Mouse (Mus musculus): Measurements from ENCODE around the gene Zfp775. TPM values are rescaled to one million over a fixed set of nuclear protein-coding genes. Genes with fewer than 3 reads are reported as not detected.

Gene Zfp775
- total and polyA plus RNA-seq, 2 experiments from 2014 or later, result 10.3 to 11.5 TPM

DNA sequence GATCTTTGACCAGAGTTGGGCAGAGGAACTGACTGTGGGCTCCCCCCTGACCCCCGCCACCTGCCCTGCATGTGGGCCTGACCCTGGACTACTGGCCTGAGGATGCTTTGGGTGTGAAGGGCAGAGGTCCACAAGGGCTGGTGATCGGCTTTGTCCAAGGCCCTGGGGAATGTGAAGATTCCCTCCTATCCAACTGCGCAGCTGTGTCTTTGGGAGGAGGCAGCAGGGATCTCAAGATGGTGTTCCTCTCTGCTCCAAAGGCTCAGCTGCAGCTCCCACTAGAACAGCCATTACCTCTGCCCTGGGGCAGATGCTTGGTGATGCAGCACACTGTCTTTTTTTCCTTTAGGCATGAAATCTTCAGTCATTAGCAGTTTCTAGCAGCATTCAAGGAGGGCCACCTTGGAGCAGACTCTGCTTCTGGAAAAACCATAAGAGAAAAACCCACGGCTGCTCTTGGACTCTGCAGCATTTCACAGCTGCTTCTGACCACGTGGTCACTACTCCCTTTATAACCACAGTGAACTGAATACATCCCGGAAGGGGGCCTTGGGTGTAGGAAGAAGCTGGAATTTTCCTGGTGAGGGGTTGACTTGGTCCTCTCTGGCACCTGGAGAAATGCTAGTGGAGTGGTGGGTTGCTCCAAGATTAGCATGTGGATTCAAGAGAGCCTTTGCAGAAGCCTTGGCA, 36.1 kb downstream of the Zfp775 start:
- no peaks in the 10 kb centered on the region for H3K4me1 ChIP-seq (ENCODE audit: insufficient read depth)
- ATAC-seq (no peak), DNase-seq (no peak)
- no peak overlapping the region for H3K4me2 ChIP-seq (ENCODE audit: low read depth)
- no peaks in the 10 kb centered on the region for H3K36me3 ChIP-seq (ENCODE audit: insufficient read depth)
- no peak for TF ChIP-seq CTCF (IDR thresholded peaks at IDR 0.05; ENCODE audit: low read depth)
- H3K9ac ChIP-seq, result no peak overlapping the region
- H3K27me3 ChIP-seq (ENCODE audit: insufficient read depth, low read length), result no peaks in the 10 kb centered on the region
- 72% methylated on average over 6 of the region's 6 CpGs for WGBS
- H3K4me3 ChIP-seq (ENCODE audit: low read depth, low read length), result no peak overlapping the region
- no peak overlapping the region for H3K27ac ChIP-seq (ENCODE audit: low read depth, low read length)
- no peaks in the 10 kb centered on the region for H3K9me3 ChIP-seq (ENCODE audit: low read length)

DNA sequence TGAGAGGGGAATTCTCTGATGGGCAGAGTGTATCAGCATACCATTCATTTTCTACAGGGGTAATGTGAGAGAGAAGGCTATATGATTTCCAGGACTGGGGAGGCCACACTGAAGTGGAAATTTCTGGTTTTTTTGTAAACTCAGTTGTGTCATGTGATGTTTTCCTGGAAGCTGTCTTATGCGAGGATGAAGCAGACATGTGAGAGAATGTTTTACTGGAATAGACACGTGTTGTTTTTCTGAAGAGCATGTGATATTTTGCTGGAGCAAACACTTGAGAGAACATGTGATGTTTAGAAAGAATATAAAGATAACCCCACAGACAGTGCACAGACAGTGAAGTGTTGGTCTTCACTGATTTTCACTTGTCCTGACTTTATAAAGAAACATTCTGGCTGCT, 36.7 kb downstream of the Zfp775 start:
- ATAC-seq (no peak), DNase-seq (no peak)
- Histone ChIP-seq H3K4me3 (ENCODE audit: low read depth, low read length) (no peak overlapping the region), H3K9ac (no peak overlapping the region), H3K27ac (ENCODE audit: low read depth, low read length) (no peak overlapping the region), H3K27me3 (ENCODE audit: insufficient read depth, low read length) (no peaks in the 10 kb centered on the region), H3K4me1 (ENCODE audit: insufficient read depth) (no peaks in the 10 kb centered on the region), H3K9me3 (ENCODE audit: low read length) (no peaks in the 10 kb centered on the region), H3K36me3 (ENCODE audit: insufficient read depth) (no peaks in the 10 kb centered on the region), H3K4me2 (ENCODE audit: low read depth) (no peak overlapping the region)
- no peak for TF ChIP-seq CTCF (IDR thresholded peaks at IDR 0.05; ENCODE audit: low read depth)
- 60% methylated on average over 2 of the region's 2 CpGs for WGBS

DNA sequence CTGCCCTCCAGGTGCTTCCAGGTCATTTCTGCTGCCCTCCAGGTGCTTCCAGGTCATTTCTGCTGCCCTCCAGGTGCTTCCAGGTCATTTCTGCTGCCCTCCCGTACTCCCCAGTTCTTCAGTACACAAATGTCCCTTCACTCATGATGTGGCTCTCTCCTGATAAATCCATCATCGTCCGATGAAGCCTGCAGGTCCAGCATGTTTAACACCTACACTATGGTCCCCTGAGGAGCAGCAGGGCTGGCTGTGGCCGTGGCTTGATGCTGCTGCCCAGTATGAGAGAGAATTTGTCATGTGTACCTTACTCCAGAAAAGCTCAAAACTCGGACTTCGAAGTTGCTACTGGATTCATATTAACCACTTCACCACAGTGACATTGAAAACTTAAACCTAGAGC, 39.5 kb downstream of the Zfp775 start:
- H3K4me2 ChIP-seq (ENCODE audit: low read depth), result no peak overlapping the region
- H3K4me1 ChIP-seq (ENCODE audit: insufficient read depth), result no peaks in the 10 kb centered on the region
- H3K4me3 ChIP-seq (ENCODE audit: low read depth, low read length), result no peak overlapping the region
- no peaks in the 10 kb centered on the region for H3K36me3 ChIP-seq (ENCODE audit: insufficient read depth)
- H3K27me3 ChIP-seq (ENCODE audit: insufficient read depth, low read length), result no peaks in the 10 kb centered on the region
- no peaks in the 10 kb centered on the region for H3K9me3 ChIP-seq (ENCODE audit: low read length)
- ATAC-seq, result no peak
- no peak overlapping the region for H3K9ac ChIP-seq
- DNase-seq, result no peak
- no peak for TF ChIP-seq CTCF (IDR thresholded peaks at IDR 0.05; ENCODE audit: low read depth)
- no peak overlapping the region for H3K27ac ChIP-seq (ENCODE audit: low read depth, low read length)
- 77% methylated on average over 6 of the region's 6 CpGs for WGBS

DNA sequence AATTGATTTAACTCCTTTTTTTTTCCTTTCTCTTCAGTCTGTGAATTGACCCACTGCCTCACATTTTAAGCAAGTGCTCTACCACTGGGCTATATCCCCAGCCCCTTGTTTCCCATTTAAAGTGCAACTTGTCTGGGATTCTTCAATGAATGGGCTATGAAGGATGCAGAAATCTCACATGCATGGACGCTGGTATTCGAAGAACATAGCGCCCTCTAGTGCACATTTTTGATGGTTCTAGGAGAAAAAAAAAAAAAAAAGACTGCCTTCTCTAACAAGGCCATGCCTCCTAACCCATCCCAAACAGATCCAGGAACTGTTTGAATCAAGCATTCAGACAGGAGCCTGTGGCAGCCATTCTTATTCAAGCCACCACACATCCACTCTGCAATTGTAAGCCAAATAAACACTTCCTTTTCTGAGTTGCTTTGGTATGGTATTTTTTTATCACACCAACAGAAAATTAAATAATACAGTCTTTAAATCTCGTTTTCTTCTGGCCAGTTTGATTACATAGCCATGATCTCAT, 41.0 kb downstream of the Zfp775 start:
- ATAC-seq, result peak; percentile 61
- no peaks in the 10 kb centered on the region for H3K27me3 ChIP-seq (ENCODE audit: insufficient read depth, low read length)
- TF ChIP-seq CTCF (IDR thresholded peaks at IDR 0.05; ENCODE audit: low read depth), result peak; percentile 74
- peak; percentile 83 for DNase-seq
- H3K9me3 ChIP-seq (ENCODE audit: low read length), result no peaks in the 10 kb centered on the region
- no peak overlapping the region for H3K4me2 ChIP-seq (ENCODE audit: low read depth)
- no peak overlapping the region for H3K9ac ChIP-seq
- WGBS, result 19% methylated on average over 4 of the region's 4 CpGs
- H3K36me3 ChIP-seq (ENCODE audit: insufficient read depth), result no peaks in the 10 kb centered on the region
- no peak overlapping the region for H3K27ac ChIP-seq (ENCODE audit: low read depth, low read length)
- no peaks in the 10 kb centered on the region for H3K4me1 ChIP-seq (ENCODE audit: insufficient read depth)
- H3K4me3 ChIP-seq (ENCODE audit: low read depth, low read length), result no peak overlapping the region

DNA sequence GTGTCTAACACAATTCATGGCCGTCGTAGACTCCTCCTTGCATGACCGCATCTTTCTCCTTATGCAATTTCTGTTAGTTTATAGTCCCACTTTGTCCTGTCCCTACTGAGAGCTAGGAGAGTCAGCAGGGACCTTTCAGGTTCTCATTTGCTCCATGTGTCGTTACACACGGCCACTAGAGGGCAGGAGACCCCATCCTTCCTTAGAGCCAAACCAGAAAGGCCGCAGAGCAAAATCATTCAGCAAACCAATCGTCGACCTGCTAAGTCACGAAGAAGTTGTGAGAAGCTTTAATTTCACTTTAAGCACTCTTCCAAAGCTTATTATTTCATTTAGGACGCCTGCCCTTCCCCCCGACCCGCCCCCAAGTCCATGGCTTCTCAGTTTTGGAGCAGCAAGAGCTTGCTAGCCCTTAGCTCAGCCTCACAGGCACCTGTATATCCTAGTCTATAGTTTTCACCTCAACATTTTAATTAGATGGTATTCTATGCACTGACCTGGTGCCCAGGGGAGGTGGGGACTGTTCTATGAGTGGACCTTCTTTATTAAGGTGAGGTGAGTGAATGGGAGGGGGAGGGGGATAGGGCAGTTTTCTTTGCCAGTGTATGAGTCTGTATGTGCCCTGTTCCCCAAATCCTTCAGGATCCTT, 43.9 kb downstream of the Zfp775 start:
- peak; percentile 53; the same call in 1 of the 2 replicates for ATAC-seq
- no peaks in the 10 kb centered on the region for H3K9me3 ChIP-seq (ENCODE audit: low read length)
- no peak overlapping the region for H3K9ac ChIP-seq
- H3K4me2 ChIP-seq (ENCODE audit: low read depth), result no peak overlapping the region
- H3K4me1 ChIP-seq (ENCODE audit: insufficient read depth), result no peaks in the 10 kb centered on the region
- peak; percentile 87 for TF ChIP-seq CTCF (IDR thresholded peaks at IDR 0.05; ENCODE audit: low read depth)
- 13% methylated on average over 12 of the region's 12 CpGs for WGBS
- DNase-seq, result peak; percentile 77
- no peak overlapping the region for H3K4me3 ChIP-seq (ENCODE audit: low read depth, low read length)
- H3K27ac ChIP-seq (ENCODE audit: low read depth, low read length), result no peak overlapping the region
- H3K27me3 ChIP-seq (ENCODE audit: insufficient read depth, low read length), result no peaks in the 10 kb centered on the region
- H3K36me3 ChIP-seq (ENCODE audit: insufficient read depth), result no peaks in the 10 kb centered on the region

DNA sequence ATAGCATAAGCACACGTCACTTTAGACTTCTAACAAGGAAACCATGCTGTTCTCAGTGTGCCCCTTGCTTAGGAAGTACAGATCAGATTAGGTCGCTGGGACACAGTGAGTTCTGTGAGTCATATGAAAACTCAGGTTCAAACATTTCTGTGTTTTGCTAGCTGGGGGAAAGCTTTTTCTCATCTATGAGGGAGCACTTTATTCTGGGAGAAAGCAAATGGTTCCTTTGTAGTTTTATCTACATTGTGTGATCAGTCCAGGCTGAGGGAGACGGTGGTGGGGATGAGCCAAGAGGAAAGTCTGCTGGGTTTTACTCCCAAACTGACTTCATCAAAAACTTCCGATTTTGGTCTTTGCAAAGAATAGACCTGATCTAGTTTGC, 44.4 kb downstream of the Zfp775 start:
- Histone ChIP-seq H3K4me2 (ENCODE audit: low read depth) (no peak overlapping the region), H3K9me3 (ENCODE audit: low read length) (no peaks in the 10 kb centered on the region), H3K9ac (no peak overlapping the region), H3K4me1 (ENCODE audit: insufficient read depth) (no peaks in the 10 kb centered on the region), H3K27ac (ENCODE audit: low read depth, low read length) (no peak overlapping the region), H3K36me3 (ENCODE audit: insufficient read depth) (no peaks in the 10 kb centered on the region), H3K27me3 (ENCODE audit: insufficient read depth, low read length) (no peaks in the 10 kb centered on the region), H3K4me3 (ENCODE audit: low read depth, low read length) (no peak overlapping the region)
- WGBS, result 85% methylated on average over 4 of the region's 4 CpGs
- ATAC-seq (no peak), DNase-seq (no peak)
- no peak for TF ChIP-seq CTCF (IDR thresholded peaks at IDR 0.05; ENCODE audit: low read depth)

DNA sequence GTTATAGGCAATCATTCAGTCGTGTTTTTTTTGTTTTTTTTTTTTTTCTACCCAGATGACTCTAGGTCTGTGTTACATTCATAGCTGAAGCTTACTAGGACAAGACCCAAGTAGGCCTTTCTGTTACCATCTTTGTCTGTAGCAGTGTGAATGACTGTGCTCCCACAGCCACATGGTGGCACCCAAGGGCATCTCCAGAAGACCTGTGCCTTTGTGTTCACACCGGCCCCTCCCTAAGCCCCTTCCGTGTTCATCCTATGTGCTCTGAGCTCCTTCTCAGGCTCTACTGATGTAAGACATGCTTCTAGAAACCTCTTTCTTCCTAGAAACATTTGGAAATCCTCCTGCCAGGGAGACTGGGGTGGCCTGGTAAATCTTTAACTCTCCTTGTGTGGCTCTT, 45.1 kb downstream of the Zfp775 start, which contains the start of gene Gimap8:
Gene Gimap8, plus strand, starts transcription at position 240 of the 400 bp plus-strand sequence.
- H3K4me1 ChIP-seq (ENCODE audit: insufficient read depth), result no peaks in the 10 kb centered on the region
- H3K27me3 ChIP-seq (ENCODE audit: insufficient read depth, low read length), result no peaks in the 10 kb centered on the region
- no peak for ATAC-seq
- H3K36me3 ChIP-seq (ENCODE audit: insufficient read depth), result no peaks in the 10 kb centered on the region
- no peak within 1 kb of the TSS for H3K4me2 ChIP-seq (ENCODE audit: low read depth)
- no peak within 1 kb of the TSS for H3K9ac ChIP-seq
- no peak within 1 kb of the TSS for H3K27ac ChIP-seq (ENCODE audit: low read depth, low read length)
- 41% methylated on average over 3 of the region's 3 CpGs for WGBS
- no peaks in the 10 kb centered on the region for H3K9me3 ChIP-seq (ENCODE audit: low read length)
- no peak within 1 kb of the TSS for H3K4me3 ChIP-seq (ENCODE audit: low read depth, low read length)
- no peak for DNase-seq
- TF ChIP-seq CTCF (IDR thresholded peaks at IDR 0.05; ENCODE audit: low read depth), result peak; percentile 46
